Comparison of ENCODE assay signal across 8 mouse cellular contexts in genomic region chr17:56756703-56757399, GRCm38 (mm10). TPM values are rescaled to one million over a fixed set of nuclear protein-coding genes. Genes with fewer than 3 reads are reported as not detected.
A peak's percentile ranks its signal among the peaks of the same experiment; 100 is the strongest.
DNase-seq lines count a peak whose midpoint lies in the region; ATAC-seq and TF ChIP-seq lines count a peak whose summit lies in the region.

No protein-coding gene starts in this region.

- ATAC-seq in liver, embryonic 16.5 days (ENCODE audit: low read depth), result no peak
- peak; percentile 7; the same call in 1 of the 2 replicates for ATAC-seq in stomach, embryonic 15.5 days (ENCODE audit: insufficient read depth, low FRiP score, low read depth)

- peaks cover 56% of the 10 kb centered on the region for H3K27me3 ChIP-seq in liver, embryonic 16.5 days (ENCODE audit: control insufficient read depth, insufficient read depth, low read depth, low read length)
- peaks cover 42% of the 10 kb centered on the region for H3K27me3 ChIP-seq in stomach, embryonic 15.5 days (replicated peaks)

- no peak overlapping the region for H3K27ac ChIP-seq in embryonic fibroblast, embryonic 13.5 days (ENCODE audit: insufficient read depth, low read length)
- H3K27ac ChIP-seq in liver, embryonic 16.5 days (ENCODE audit: low read length), result no peak overlapping the region
- no peak overlapping the region for H3K27ac ChIP-seq in stomach, embryonic 15.5 days

- H3K4me1 ChIP-seq in embryonic fibroblast, embryonic 13.5 days (ENCODE audit: control insufficient read depth, insufficient read depth, low read length), result no peaks in the 10 kb centered on the region
- peaks cover 33% of the 10 kb centered on the region for H3K4me1 ChIP-seq in liver, embryonic 16.5 days (ENCODE audit: control insufficient read depth, low read depth, low read length)
- peaks cover 46% of the 10 kb centered on the region for H3K4me1 ChIP-seq in stomach, embryonic 15.5 days

- TF ChIP-seq POLR2A in embryonic fibroblast, embryonic 13.5 days (IDR thresholded peaks at IDR 0.05; ENCODE audit: low read depth, low read length), result no peak

- TF ChIP-seq CTCF in embryonic fibroblast, embryonic 13.5 days (IDR thresholded peaks at IDR 0.05; ENCODE audit: borderline replicate concordance, insufficient read depth, low read length), result no peak

- H3K4me2 ChIP-seq in liver, embryonic 16.5 days (ENCODE audit: low read depth, low read length), result peak overlapping the region; percentile 95
- peak overlapping the region; percentile 96 for H3K4me2 ChIP-seq in stomach, embryonic 15.5 days

- H3K36me3 ChIP-seq in liver, embryonic 16.5 days (ENCODE audit: control insufficient read depth, insufficient read depth), result no peaks in the 10 kb centered on the region
- H3K36me3 ChIP-seq in stomach, embryonic 15.5 days, result no peaks in the 10 kb centered on the region

- H3K9ac ChIP-seq in liver, embryonic 16.5 days (ENCODE audit: low read depth, low read length), result peak overlapping the region; percentile 60
- peak overlapping the region; percentile 16 for H3K9ac ChIP-seq in stomach, embryonic 15.5 days

- peak; percentile 50 for DNase-seq in ovary, postnatal 36 days (ENCODE audit: low spot score)
- no peak for DNase-seq in ovary, adult 18-20 months (ENCODE audit: low spot score)
- peak; percentile 60 for DNase-seq in induced T-regulatory cell, adult 2 months (ENCODE audit: low read depth)
- DNase-seq in cerebellum, adult 8-10 months, result no peak
- no peak for DNase-seq in right cerebral cortex, adult 18-20 months

- 0 out of 2 replicates have a peak overlapping the region, but pooled peaks have one; percentile 3 for H3K4me3 ChIP-seq in embryonic fibroblast, embryonic 13.5 days (ENCODE audit: insufficient read depth, low read length)
- peak overlapping the region; percentile 58 for H3K4me3 ChIP-seq in liver, embryonic 16.5 days (ENCODE audit: low read depth, low read length)
- H3K4me3 ChIP-seq in stomach, embryonic 15.5 days (replicated peaks), result peak overlapping the region; percentile 54

- no peaks in the 10 kb centered on the region; the same call in 1 of the 2 replicates for H3K9me3 ChIP-seq in liver, embryonic 16.5 days (replicated peaks; ENCODE audit: control insufficient read depth, low read length)
- H3K9me3 ChIP-seq in stomach, embryonic 15.5 days, result no peaks in the 10 kb centered on the region

- WGBS in liver, embryonic 16.5 days (ENCODE audit: insufficient replicate concordance), result 1% methylated on average over 51 of the region's 51 CpGs
- 1% methylated on average over 51 of the region's 51 CpGs for WGBS in stomach, embryonic 15.5 days

RNA-seq across cellular contexts. Expression of gene Nrtn, which starts 0.5 kb away (rescaled TPM):
- not detected in 2 replicates for polyA plus RNA-seq in embryonic fibroblast, embryonic 13.5 days (2011; ENCODE audit: insufficient read length, low read depth, missing spikeins)
- 0.49 and 1.0 TPM in 2 replicates for polyA plus RNA-seq in liver, embryonic 16.5 days (2015; fragmentation: Nextera tagmentation; extraction: Ambion mirVana)
- 13.3 and 14.7 TPM in 2 replicates for polyA plus RNA-seq in stomach, embryonic 15.5 days (2015; fragmentation: Nextera tagmentation; extraction: Ambion mirVana)

RNA-seq across cellular contexts. Expression of gene Dus3l, which starts 7.7 kb away (rescaled TPM):
- polyA plus RNA-seq in embryonic fibroblast, embryonic 13.5 days (2011; ENCODE audit: insufficient read length, low read depth, missing spikeins), result 17.4 and 17.6 TPM in 2 replicates
- polyA plus RNA-seq in liver, embryonic 16.5 days (2015; fragmentation: Nextera tagmentation; extraction: Ambion mirVana), result 11.4 and 12.2 TPM in 2 replicates
- 40.1 and 48.2 TPM in 2 replicates for polyA plus RNA-seq in stomach, embryonic 15.5 days (2015; fragmentation: Nextera tagmentation; extraction: Ambion mirVana)

RNA-seq across cellular contexts. Expression of gene Prr22, which starts 13.2 kb away (rescaled TPM):
- polyA plus RNA-seq in embryonic fibroblast, embryonic 13.5 days (2011; ENCODE audit: insufficient read length, low read depth, missing spikeins), result not detected in 2 replicates
- polyA plus RNA-seq in liver, embryonic 16.5 days (2015; fragmentation: Nextera tagmentation; extraction: Ambion mirVana), result 0.42 and 0.44 TPM in 2 replicates
- polyA plus RNA-seq in stomach, embryonic 15.5 days (2015; fragmentation: Nextera tagmentation; extraction: Ambion mirVana), result 1.3 and 1.4 TPM in 2 replicates

RNA-seq across cellular contexts. Expression of gene Vmac, which starts 39.0 kb away (rescaled TPM):
- 15.0 and 15.1 TPM in 2 replicates for polyA plus RNA-seq in embryonic fibroblast, embryonic 13.5 days (2011; ENCODE audit: insufficient read length, low read depth, missing spikeins)
- polyA plus RNA-seq in liver, embryonic 16.5 days (2015; fragmentation: Nextera tagmentation; extraction: Ambion mirVana), result 2.8 and 4.2 TPM in 2 replicates
- polyA plus RNA-seq in stomach, embryonic 15.5 days (2015; fragmentation: Nextera tagmentation; extraction: Ambion mirVana), result 16.9 and 21.5 TPM in 2 replicates

RNA-seq across cellular contexts. Expression of gene Ndufa11, which starts 39.3 kb away (rescaled TPM):
- polyA plus RNA-seq in embryonic fibroblast, embryonic 13.5 days (2011; ENCODE audit: insufficient read length, low read depth, missing spikeins), result 114 and 127 TPM in 2 replicates
- polyA plus RNA-seq in liver, embryonic 16.5 days (2015; fragmentation: Nextera tagmentation; extraction: Ambion mirVana), result 210 and 219 TPM in 2 replicates
- 437 and 463 TPM in 2 replicates for polyA plus RNA-seq in stomach, embryonic 15.5 days (2015; fragmentation: Nextera tagmentation; extraction: Ambion mirVana)

Comparison
In these comparisons a context has a peak if more than half of its experiments do, and no peak if none do; other contexts are left out.
1. DNase-seq: peak in ovary, postnatal 36 days (single experiment) and induced T-regulatory cell, adult 2 months (single experiment); none in ovary, adult 18-20 months (single experiment), cerebellum, adult 8-10 months (single experiment) and right cerebral cortex, adult 18-20 months (single experiment).
2. H3K4me3 ChIP-seq: peak in every context shown above with its lines; median percentile 58 in liver, embryonic 16.5 days; 54 in stomach, embryonic 15.5 days; 3 in embryonic fibroblast, embryonic 13.5 days.